In genomic region chr1:140740081-140740480, GRCm38 (mm10) we compare ENCODE assay signal across 18 mouse cellular contexts.
DNase-seq lines count a peak whose midpoint lies in the region; TF ChIP-seq lines count a peak whose summit lies in the region.
"Had no signal": no experiment of that assay in that cellular context is flagged by ENCODE, and none has a peak within 500 bp of the region (broad histone marks: within the 10 kb centered on the region; RNA-seq: fewer than 3 reads in every experiment).

No protein-coding gene starts in this region.

- no peaks in the 10 kb centered on the region for H3K79me2 ChIP-seq in myocyte (ENCODE audit: control insufficient read depth, insufficient read depth)

- no peak overlapping the region for H3K4me2 ChIP-seq in myocyte (ENCODE audit: low read depth)
- H3K4me2 ChIP-seq: embryonic facial prominence, embryonic 12.5 days; forebrain, embryonic 13.5 days; forebrain, embryonic 15.5 days had no signal

- H3K4me3 ChIP-seq in myocyte = no peak overlapping the region
- H3K4me3 ChIP-seq: embryonic facial prominence, embryonic 10.5 days; embryonic facial prominence, embryonic 12.5 days; forebrain, embryonic 13.5 days; forebrain, embryonic 15.5 days had no signal

- H3K27me3 ChIP-seq in myocyte (ENCODE audit: control insufficient read depth, insufficient read depth, insufficient read length) = no peaks in the 10 kb centered on the region
- H3K27me3 ChIP-seq: embryonic facial prominence, embryonic 12.5 days; forebrain, embryonic 13.5 days; forebrain, embryonic 15.5 days had no signal

- H3K36me3 ChIP-seq in myocyte (ENCODE audit: control insufficient read depth, insufficient read depth) = no peaks in the 10 kb centered on the region
- H3K36me3 ChIP-seq: embryonic facial prominence, embryonic 10.5 days; embryonic facial prominence, embryonic 12.5 days; forebrain, embryonic 15.5 days had no signal

- TF ChIP-seq POLR2A in myocyte (IDR thresholded peaks at IDR 0.05; ENCODE audit: insufficient read length, low read depth) = no peak

- H3ac ChIP-seq in myocyte (ENCODE audit: control insufficient read depth, insufficient read length) = no peak overlapping the region

- peak; percentile 68 for DNase-seq in A20 (ENCODE audit: low read depth, low spot score)
- DNase-seq in Muller cell, postnatal 12 days (ENCODE audit: inconsistent ontology term) = peak; percentile 58
- DNase-seq in ovary, postnatal 14 days (ENCODE audit: low spot score) = no peak
- no peak for DNase-seq in adrenal gland, adult 2 months
- DNase-seq in heart, adult 8-10 months (ENCODE audit: low spot score) = no peak
- DNase-seq: adrenal gland, adult 8-10 months; adrenal gland, postnatal 14 days; adrenal gland, postnatal 36 days; cerebellum, adult 11-12 months; cerebellum, adult 2 months; cerebellum, adult 9-10 months; cerebellum, postnatal 25 days; forebrain, postnatal 0 days had no signal

TF ChIP-seq in myocyte, 11 proteins besides CTCF, POLR2A, EP300 and RAD21:
- peak; percentile 13 for TF ChIP-seq USF1 (IDR thresholded peaks at IDR 0.05; ENCODE audit: low read depth)
- TF ChIP-seq E2F4 (IDR thresholded peaks at IDR 0.05; ENCODE audit: insufficient read depth) = no peak
- TF ChIP-seq TCF3 (IDR thresholded peaks at IDR 0.05; ENCODE audit: insufficient read length, low read depth) = no peak
- no peak for TF ChIP-seq TCF12 (IDR thresholded peaks at IDR 0.05; ENCODE audit: insufficient read depth, poor library complexity, severe bottlenecking)
- no peak for TF ChIP-seq CEBPB (IDR thresholded peaks at IDR 0.05; ENCODE audit: insufficient read depth, poor library complexity, severe bottlenecking)

Comparison
In these comparisons a context has a peak if more than half of its experiments do, and no peak if none do; other contexts are left out.
1. DNase-seq: peak in A20 (single experiment) and Muller cell, postnatal 12 days (single experiment); none in ovary, postnatal 14 days (single experiment), adrenal gland, adult 2 months (single experiment) and heart, adult 8-10 months (single experiment).